Mouse (Mus musculus) stomach, postnatal 0 days (tissue): ENCODE measurements around the gene Ryr1.

Experiments
- CTCF ChIP-seq: IDR thresholded peaks from 2 replicates; pipeline ENCODE4 v1.5.1; 2016; ENCODE audit warnings: antibody characterized with exemption, low read depth, mild to moderate bottlenecking, moderate library complexity
- EP300 ChIP-seq: optimal IDR thresholded peaks from 2 replicates; pipeline ENCODE3; 2016; ENCODE audit warnings: antibody characterized with exemption

GRCm38 (mm10) chr7:28969672-28970394 is 155.1 kb downstream of the Ryr1 start:
- TF ChIP-seq CTCF = no peak
- TF ChIP-seq EP300 = peak; percentile 82
